Mouse (Mus musculus) cortical plate, adult 2 months (tissue): ENCODE results near the gene Shroom3. TPM values are rescaled to one million over a fixed set of nuclear protein-coding genes. Genes with fewer than 3 reads are reported as not detected.
A peak's percentile ranks its signal among the peaks of the same experiment; 100 is the strongest.

Source experiments
- H3K27ac ChIP-seq: fragments of 200-500 bp; 2 replicates; pipeline ENCODE4 v1.5.1; 2012; ENCODE audit warnings: low read length, control low read depth, inconsistent platforms; ENCODE audit not compliant: insufficient read depth
- H3K4me1 ChIP-seq: fragments of 200-500 bp; 2 replicates; pipeline ENCODE4 v1.6.1; 2011; ENCODE audit warnings: low read length; ENCODE audit not compliant: control insufficient read depth, insufficient read depth
- H3K4me3 ChIP-seq: fragments of 200-500 bp; 2 replicates; pipeline ENCODE4 v1.5.1; 2011; ENCODE audit warnings: mild to moderate bottlenecking, low read length, control low read depth; ENCODE audit not compliant: insufficient read depth
- CTCF ChIP-seq: fragments of 200-500 bp; IDR thresholded peaks from 2 replicates; pipeline ENCODE4 v1.5.1; 2011; ENCODE audit warnings: mild to moderate bottlenecking, control low read depth, low read length; ENCODE audit not compliant: insufficient read depth; ENCODE audit errors: extremely low read depth
- POLR2A ChIP-seq: fragments of 200-500 bp; IDR thresholded peaks from 2 replicates; pipeline ENCODE4 v1.6.1; 2011; ENCODE audit warnings: mild to moderate bottlenecking, low read length, control low read depth; ENCODE audit not compliant: insufficient read depth; ENCODE audit errors: extremely low read depth
- polyA plus RNA-seq: library from polyadenylated mRNA; depleted of rRNA; stranded (reverse); fragments of >200 nt; gene quantifications from 2 replicates; pipeline ENCODE4 v1.2.3, GENCODE M21; 2012

Gene Shroom3
- polyA plus RNA-seq, 1 experiment, result 1.9 TPM

DNA sequence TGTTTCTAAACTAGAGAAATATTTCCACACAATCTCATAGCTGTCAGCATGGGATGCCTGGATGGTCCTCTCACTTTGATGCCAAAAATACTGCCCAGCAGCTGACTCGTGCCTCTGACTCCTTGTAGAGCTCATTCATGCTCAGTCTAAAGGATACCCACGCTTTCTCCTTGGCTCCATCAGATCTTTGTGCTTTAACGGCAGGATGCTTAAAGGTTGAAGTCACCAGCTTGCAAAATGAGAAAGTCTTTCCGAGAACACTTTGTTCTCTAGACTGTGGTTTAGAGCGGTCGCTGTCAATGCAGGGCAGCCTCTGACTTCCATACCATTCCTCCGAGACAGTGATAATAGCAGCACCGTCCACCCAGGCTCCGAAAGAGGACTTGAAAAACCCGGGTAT is 249.8 kb downstream of the Shroom3 start:
- Histone ChIP-seq H3K4me3 (no peak overlapping the region; the same call in 1 of the 2 replicates), H3K27ac (no peak overlapping the region), H3K4me1 (peaks cover 2% of the 10 kb centered on the region; the same call in 1 of the 2 replicates)
- no peak for TF ChIP-seq CTCF
- TF ChIP-seq POLR2A, result no peak

DNA sequence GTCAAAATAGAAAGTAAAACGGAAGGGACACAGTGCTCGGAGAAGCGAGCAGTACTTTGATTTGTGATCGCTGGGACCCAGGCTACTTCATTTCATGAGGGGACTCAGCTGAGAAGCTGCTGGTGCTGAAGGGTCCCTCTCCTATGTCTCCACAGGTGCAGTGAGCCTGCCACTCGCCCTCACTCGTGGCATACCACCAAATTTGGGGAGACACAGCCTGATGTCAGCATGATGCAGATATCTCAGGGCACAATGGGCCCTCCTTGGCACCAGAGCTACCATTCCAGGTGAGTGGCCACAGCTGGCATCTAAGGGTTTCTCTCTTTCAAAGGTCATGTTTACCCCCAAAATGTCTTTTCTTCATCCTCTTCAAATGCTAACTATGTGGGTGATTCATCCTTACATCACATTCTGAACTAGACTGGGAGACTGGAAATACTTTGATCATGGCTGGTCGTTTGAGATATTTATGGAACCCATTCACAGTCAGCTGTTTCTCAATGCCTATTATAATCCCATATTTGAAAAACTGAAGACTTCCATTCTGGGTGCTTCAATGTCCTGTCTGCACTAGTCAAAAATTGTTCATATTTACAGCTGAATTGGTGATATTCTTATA is 250.5 kb downstream of the Shroom3 start:
- TF ChIP-seq CTCF (no peak), POLR2A (no peak)
- Histone ChIP-seq H3K4me1 (peaks cover 2% of the 10 kb centered on the region; the same call in 1 of the 2 replicates), H3K27ac (no peak overlapping the region)

DNA sequence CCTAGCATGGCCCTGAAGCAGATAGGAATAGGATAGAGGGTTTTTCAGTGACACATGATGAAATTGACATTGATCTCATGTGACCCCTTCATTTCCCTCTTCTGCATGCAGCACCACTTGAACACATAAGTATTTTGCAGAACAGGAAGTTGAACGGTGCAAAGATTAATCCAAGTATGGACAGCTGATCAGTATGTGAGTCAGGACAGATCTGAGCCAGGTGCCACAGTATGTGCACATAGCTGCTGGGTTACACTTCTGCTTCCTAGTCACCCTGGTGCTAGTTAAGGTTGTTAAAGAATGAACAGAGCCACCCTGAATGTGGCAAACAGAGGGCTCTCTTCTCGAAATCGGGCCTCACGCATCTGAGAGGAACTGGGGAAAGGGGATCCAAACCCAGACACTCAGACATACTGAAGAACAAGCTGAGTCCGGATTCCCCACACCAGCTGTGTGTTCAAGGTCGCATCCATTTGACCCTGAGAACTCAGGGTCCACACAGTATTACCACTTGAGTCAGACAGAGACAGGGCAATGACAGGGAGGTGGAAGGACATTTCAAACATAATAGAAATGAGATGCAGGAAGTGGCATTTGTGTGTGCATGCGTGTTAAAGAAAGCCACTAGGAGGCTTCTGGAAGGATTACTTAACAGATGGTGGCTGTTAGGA is 251.2 kb downstream of the Shroom3 start:
- H3K4me1 ChIP-seq, result peaks cover 2% of the 10 kb centered on the region; the same call in 1 of the 2 replicates
- no peak for TF ChIP-seq CTCF
- TF ChIP-seq POLR2A, result no peak
- H3K27ac ChIP-seq, result peak overlapping the region; percentile 71; the same call in 1 of the 2 replicates
- no peak overlapping the region for H3K4me3 ChIP-seq

More for the DNA sequence above, 250.5 kb downstream of the Shroom3 start:
- no peak overlapping the region for H3K4me3 ChIP-seq

DNA sequence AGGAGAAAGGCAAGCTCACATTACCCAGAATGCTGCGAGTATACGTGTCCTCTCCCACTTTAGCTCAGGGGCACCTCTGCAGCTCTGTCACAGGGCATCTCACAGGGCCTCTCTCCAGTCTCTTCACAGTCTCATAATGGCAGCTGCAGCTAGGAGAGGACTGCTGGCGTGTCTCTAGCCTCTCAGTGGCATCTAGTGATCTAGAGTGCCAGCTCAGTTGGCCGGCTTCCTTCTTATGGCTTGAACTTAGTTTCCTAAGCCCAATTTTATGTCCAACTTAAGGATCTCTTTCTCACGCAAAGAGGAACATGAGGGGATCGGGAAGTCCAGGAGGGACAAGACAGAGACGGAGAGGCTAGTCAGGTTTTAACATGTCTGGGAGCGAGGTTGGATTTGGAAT is 252.6 kb downstream of the Shroom3 start:
- H3K4me1 ChIP-seq, result peaks cover 2% of the 10 kb centered on the region; the same call in 1 of the 2 replicates
- H3K27ac ChIP-seq, result no peak overlapping the region
- TF ChIP-seq CTCF (no peak), POLR2A (no peak)
- no peak overlapping the region for H3K4me3 ChIP-seq

DNA sequence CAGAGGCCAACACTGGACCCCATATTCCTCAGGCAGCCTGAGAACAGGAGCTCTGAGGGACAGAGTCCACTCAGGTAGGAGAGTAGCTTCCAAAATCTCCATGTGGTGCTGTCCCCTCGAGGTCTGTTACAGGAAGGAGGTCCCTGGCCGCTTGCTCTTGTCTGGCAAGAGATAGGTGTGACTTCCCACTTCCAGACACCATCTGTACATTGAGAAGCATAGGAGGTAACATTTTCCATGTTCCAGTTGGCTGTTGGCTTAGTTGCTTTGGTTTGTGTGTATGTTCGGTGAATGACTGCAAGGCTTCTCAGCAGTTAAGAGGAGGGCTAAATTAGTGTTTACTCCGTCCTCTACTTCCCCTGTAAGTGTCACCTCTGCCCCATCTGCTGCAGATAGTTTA is 254.5 kb downstream of the Shroom3 start:
- TF ChIP-seq CTCF (no peak), POLR2A (no peak)
- no peak overlapping the region for H3K4me3 ChIP-seq
- no peak overlapping the region for H3K27ac ChIP-seq
- peaks cover 2% of the 10 kb centered on the region; the same call in 1 of the 2 replicates for H3K4me1 ChIP-seq

DNA sequence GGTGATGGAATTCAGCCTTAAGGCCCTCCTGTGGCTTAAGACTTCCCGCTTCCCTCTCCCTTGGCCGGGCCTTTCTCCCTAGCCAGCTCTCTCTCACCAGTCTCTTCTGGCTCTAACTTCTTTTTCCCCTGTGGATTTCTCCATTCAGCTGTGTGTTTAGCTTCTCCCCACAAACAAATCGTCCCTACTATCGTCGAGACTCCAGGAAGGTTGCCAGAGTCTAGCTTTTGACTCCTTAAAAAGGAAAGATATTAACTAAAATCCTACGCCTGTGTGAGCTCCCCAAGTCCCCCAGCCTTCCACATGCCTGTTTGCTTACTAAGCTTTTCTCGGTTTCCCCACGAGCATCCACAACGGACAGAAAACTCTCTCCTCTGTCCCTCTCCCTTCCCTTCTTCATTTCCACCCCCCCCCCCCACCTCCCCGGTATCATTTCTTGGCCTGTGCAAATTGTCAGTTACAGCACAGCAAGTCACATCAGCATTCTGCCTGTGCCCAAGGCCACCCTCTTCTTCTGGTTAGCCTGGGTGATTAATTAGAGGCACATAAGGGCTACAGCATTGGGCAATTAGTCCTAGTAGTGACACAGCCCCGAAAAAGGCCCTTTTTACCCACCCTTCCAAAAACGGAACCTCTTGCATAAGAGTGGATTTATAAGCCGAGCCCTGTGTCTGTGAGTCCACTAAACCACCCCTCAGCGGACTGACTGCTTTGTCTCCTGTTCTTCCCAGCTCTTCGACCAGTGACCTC is 256.2 kb downstream of the Shroom3 start:
- no peak overlapping the region for H3K4me3 ChIP-seq
- no peak overlapping the region for H3K27ac ChIP-seq
- no peak for TF ChIP-seq POLR2A
- TF ChIP-seq CTCF, result no peak
- H3K4me1 ChIP-seq, result no peaks in the 10 kb centered on the region

DNA sequence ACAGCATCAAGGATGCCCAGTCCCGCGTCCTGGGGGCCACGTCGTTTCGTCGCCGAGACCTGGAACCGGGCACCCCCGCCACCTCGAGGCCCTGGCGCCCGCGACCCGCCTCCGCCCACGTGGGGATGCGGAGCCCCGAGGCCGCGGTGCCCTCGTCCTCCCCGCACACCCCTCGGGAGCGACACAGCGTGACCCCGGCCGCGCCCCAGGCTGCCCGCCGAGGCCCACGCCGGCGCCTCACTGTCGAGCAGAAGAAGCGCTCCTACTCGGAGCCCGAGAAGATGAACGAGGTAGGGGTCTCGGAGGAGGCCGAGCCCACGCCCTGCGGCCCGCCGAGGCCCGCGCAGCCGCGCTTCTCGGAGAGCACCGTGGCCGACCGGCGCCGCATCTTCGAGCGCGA is 258.9 kb downstream of the Shroom3 start:
- no peaks in the 10 kb centered on the region for H3K4me1 ChIP-seq
- TF ChIP-seq POLR2A (no peak), CTCF (no peak)

DNA sequence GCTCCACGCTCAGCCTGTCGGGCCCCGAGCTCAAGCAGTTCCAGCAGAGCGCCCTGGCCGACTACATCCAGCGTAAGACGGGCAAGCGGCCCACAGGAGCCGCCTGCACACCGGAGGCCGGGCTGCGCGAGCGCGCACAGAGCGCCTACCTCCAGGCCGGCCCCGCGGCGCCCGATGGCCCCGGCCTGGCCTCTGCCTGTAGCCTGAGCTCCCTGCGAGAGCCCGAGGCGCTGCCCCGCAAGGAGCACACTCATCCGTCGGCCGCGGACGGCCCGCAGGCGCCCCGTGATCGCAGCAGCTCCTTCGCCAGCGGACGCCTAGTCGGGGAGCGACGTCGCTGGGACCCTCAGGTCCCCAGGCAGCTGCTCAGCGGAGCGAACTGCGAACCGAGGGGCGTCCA is 259.3 kb downstream of the Shroom3 start:
- no peak for TF ChIP-seq CTCF
- TF ChIP-seq POLR2A, result no peak
- Histone ChIP-seq H3K27ac (no peak overlapping the region), H3K4me3 (no peak overlapping the region), H3K4me1 (no peaks in the 10 kb centered on the region)

More for the DNA sequence above, 258.9 kb downstream of the Shroom3 start:
- Histone ChIP-seq H3K27ac (no peak overlapping the region), H3K4me3 (no peak overlapping the region)

DNA sequence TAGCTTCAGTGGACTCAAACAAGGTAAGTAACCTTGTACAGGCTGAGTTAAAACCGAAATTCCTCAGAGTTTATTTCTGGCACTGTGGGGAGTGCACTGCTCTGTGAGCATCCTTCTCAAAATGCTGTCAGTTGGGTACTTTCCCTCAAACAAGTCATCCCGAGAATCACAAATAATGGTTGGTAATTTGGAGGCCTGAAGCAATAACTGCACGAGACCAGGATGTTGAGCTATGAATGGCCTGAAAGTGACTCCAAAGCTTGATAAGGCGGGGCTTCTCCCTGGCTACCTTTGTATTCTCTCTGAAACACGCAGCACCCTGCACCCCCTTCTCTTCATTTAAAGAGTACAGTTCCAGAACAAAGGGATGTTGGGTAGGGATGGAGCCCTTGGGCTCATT is 261.6 kb downstream of the Shroom3 start:
- TF ChIP-seq CTCF (no peak), POLR2A (no peak)
- H3K4me3 ChIP-seq, result no peak overlapping the region
- no peak overlapping the region for H3K27ac ChIP-seq
- no peaks in the 10 kb centered on the region; the same call in 1 of the 2 replicates for H3K4me1 ChIP-seq
